Mouse (Mus musculus) layer of hippocampus, postnatal 14 days (tissue): ENCODE data around the gene Mef2c. TPM values are rescaled to one million over a fixed set of nuclear protein-coding genes. Genes with fewer than 3 reads are reported as not detected.

Experiments used
- DNase-seq, 2 experiments: peaks; one replicate each; pipeline ENCODE4 v3.0.0; 2021 to 2022; ENCODE audit warnings: low spot score in 2 of 2, mixed read lengths in 1 of 2
- total RNA-seq, 2 experiments: library from RNA; stranded (reverse); gene quantifications; 2 replicates each; pipeline ENCODE4 v1.2.3; 2021

The Mef2c gene
- total RNA-seq, 2 experiments from 2014 or later = 89.5 to 92.8 TPM

- DNase-seq = peak; percentile 32 to 66
Measured at GRCm38 (mm10) chr13:83660722-83661121, 156.9 kb downstream of the Mef2c start.

GRCm38 (mm10) chr13:83661166-83661565, 157.3 kb downstream of the Mef2c start:
- DNase-seq = peak in 1 of 2 experiments; percentile 24

GRCm38 (mm10) chr13:83662089-83662551, 158.3 kb downstream of the Mef2c start:
- DNase-seq = peak in 1 of 2 experiments; percentile 66

GRCm38 (mm10) chr13:83666179-83666578, 162.3 kb downstream of the Mef2c start:
- DNase-seq = no peak

GRCm38 (mm10) chr13:83667051-83667450, 163.2 kb downstream of the Mef2c start:
- no peak for DNase-seq

- DNase-seq = no peak
Measured at GRCm38 (mm10) chr13:83707611-83708010, 203.8 kb downstream of the Mef2c start.

- peak; percentile 32 to 36 for DNase-seq
Measured at GRCm38 (mm10) chr13:83712778-83713380, 209.0 kb downstream of the Mef2c start.

- DNase-seq = peak; percentile 45 to 62
Measured at GRCm38 (mm10) chr13:83713661-83714291, 209.9 kb downstream of the Mef2c start.

GRCm38 (mm10) chr13:83714466-83715307, 210.9 kb downstream of the Mef2c start:
- DNase-seq = peak; percentile 98

GRCm38 (mm10) chr13:83715308-83715785, 211.5 kb downstream of the Mef2c start:
- DNase-seq = peak in 1 of 2 experiments; percentile 44

GRCm38 (mm10) chr13:83715971-83716615, 212.3 kb downstream of the Mef2c start:
- DNase-seq = peak in 1 of 2 experiments; percentile 43
